Mouse (Mus musculus) frontal cortex, adult 2 months (tissue): ENCODE data around the gene Erich6. TPM values are rescaled to one million over a fixed set of nuclear protein-coding genes. Genes with fewer than 3 reads are reported as not detected.

ENCODE experiments used
- polyA plus RNA-seq: library from polyadenylated mRNA; depleted of rRNA; stranded (reverse); fragments of >200 nt; gene quantifications from 2 replicates; pipeline ENCODE4 v1.2.3, GENCODE M21; 2012; rRNA removed

Gene Erich6
- polyA plus RNA-seq, 1 experiment = 2.0 TPM

Other genes starting within 250 kb of the Erich6 start
- 11.0 and 12.0 TPM in 2 replicates for gene Tsc22d2, start 222.5 kb downstream of the Erich6 start, polyA plus RNA-seq
- 37.0 and 39.0 TPM in 2 replicates for gene Eif2a, start 111.4 kb downstream of the Erich6 start, polyA plus RNA-seq
- 23.6 and 23.7 TPM in 2 replicates for gene Serp1, start 111.3 kb downstream of the Erich6 start, polyA plus RNA-seq
- gene Selenot, start 60.6 kb downstream of the Erich6 start, polyA plus RNA-seq = 107 and 115 TPM in 2 replicates
- 14.4 TPM in 2 replicates for gene Siah2, start 55.2 kb upstream of the Erich6 start, polyA plus RNA-seq
- 0.84 and 1.0 TPM in 2 replicates for gene Mindy4b-ps, start 185.1 kb upstream of the Erich6 start, polyA plus RNA-seq
- gene Clrn1, start 248.1 kb upstream of the Erich6 start, polyA plus RNA-seq = 0.21 and 0.26 TPM in 2 replicates